Mouse (Mus musculus): Measurements from ENCODE around the gene Ttf2.

- TF ChIP-seq CTCF (IDR thresholded peaks at IDR 0.05; ENCODE audit: low read depth) = peak; percentile 78
- no peak for TF ChIP-seq EP300 (IDR thresholded peaks at IDR 0.05; ENCODE audit: low read depth)
Observed at GRCm38 (mm10) chr3:100973906-100974305, 4.4 kb upstream of the Ttf2 start.

Data from heart, postnatal 0 days (tissue).